Mouse (Mus musculus) embryonic facial prominence, embryonic 10.5 days (tissue): ENCODE data around the gene Acad11. TPM values are rescaled to one million over a fixed set of nuclear protein-coding genes. Genes with fewer than 3 reads are reported as not detected.
A peak's percentile ranks its signal among the peaks of the same experiment; 100 is the strongest.

Experiments used
- DNase-seq: peaks from one replicate; pipeline ENCODE4 v3.0.0-alpha.2; 2017; ENCODE audit warnings: low spot score
- H3K27ac ChIP-seq: fragments of 300-500 bp; sonication (generic); replicated peaks from 2 replicates; pipeline ENCODE4 v1.5.1; 2016; ENCODE audit warnings: mild to moderate bottlenecking
- H3K27me3 ChIP-seq: fragments of 300-500 bp; sonication (generic); replicated peaks from 2 replicates; pipeline ENCODE4 v1.6.1; 2016; ENCODE audit warnings: low read depth, mild to moderate bottlenecking; ENCODE audit not compliant: poor library complexity, severe bottlenecking
- H3K36me3 ChIP-seq: fragments of 300-500 bp; sonication (generic); replicated peaks from 2 replicates; pipeline ENCODE4 v1.6.1; 2016; ENCODE audit warnings: mild to moderate bottlenecking, moderate library complexity
- H3K4me1 ChIP-seq: fragments of 300-500 bp; sonication (generic); 2 replicates; pipeline ENCODE4 v1.6.1; 2016
- H3K4me3 ChIP-seq: fragments of 300-500 bp; sonication (generic); 2 replicates; pipeline ENCODE4 v1.5.1; 2016; ENCODE audit warnings: mild to moderate bottlenecking, moderate library complexity
- H3K9me3 ChIP-seq: fragments of 300-500 bp; sonication (generic); 2 replicates; pipeline ENCODE4 v1.6.1; 2016; ENCODE audit warnings: mild to moderate bottlenecking
- WGBS: fragments of 180-500 bp; shearing (Covaris S2); methylation state at CpG from one replicate; pipeline ENCODE4 v1.1.7; 2016; 5-methylcytosine and 5-hydroxymethylcytosine counted together
- polyA plus RNA-seq: library from polyadenylated mRNA; unstranded; fragments of >200 nt; fragmentation: Nextera tagmentation; extraction: Ambion mirVana; gene quantifications from 2 replicates; pipeline ENCODE4 v1.2.1, GENCODE M21; 2016

The Acad11 gene
- polyA plus RNA-seq, 1 experiment from 2014 or later = 9.7 TPM

GRCm38 (mm10) chr9:104123622-104124021 is 60.4 kb downstream of the Acad11 start:
- Histone ChIP-seq H3K4me3 (no peak overlapping the region), H3K36me3 (no peaks in the 10 kb centered on the region), H3K27me3 (no peaks in the 10 kb centered on the region), H3K9me3 (no peaks in the 10 kb centered on the region), H3K27ac (0 out of 2 replicates have a peak overlapping the region, but pooled peaks have one; percentile 20), H3K4me1 (peaks cover 23% of the 10 kb centered on the region)
- no peak for DNase-seq
- WGBS = 70% methylated on average over 5 of the region's 5 CpGs

DNA sequence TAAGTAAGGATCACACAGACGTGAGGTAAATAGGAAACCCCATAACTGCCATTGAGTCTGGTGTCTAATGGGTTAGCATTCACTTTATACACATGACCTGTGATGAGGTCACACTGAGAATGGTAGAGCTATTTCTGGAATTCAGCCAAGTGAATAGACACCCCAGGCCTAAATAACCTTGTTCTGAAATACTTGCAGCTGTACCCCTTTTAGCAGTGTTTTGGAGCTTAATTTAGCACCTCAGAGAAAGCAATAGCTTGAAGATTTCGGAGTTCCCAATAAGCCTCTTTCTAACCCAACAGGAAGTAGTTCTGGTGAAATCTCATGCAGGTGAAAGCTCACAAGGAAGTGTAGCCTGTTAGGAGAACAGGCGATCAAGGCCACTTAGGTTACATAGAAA is 63.7 kb downstream of the Acad11 start, which contains the start of gene Ackr4:
Gene Ackr4, minus strand, starts transcription at position 101 of the 400 bp plus-strand sequence.
- 76% methylated on average over 3 of the region's 3 CpGs for WGBS
- peaks cover 28% of the 10 kb centered on the region for H3K4me1 ChIP-seq
- H3K27me3 ChIP-seq = no peaks in the 10 kb centered on the region
- no peaks in the 10 kb centered on the region for H3K9me3 ChIP-seq
- no peak within 1 kb of the TSS for H3K27ac ChIP-seq
- no peaks in the 10 kb centered on the region for H3K36me3 ChIP-seq
- no peak within 1 kb of the TSS for H3K4me3 ChIP-seq
- no peak for DNase-seq

GRCm38 (mm10) chr9:104128110-104128509 is 64.9 kb downstream of the Acad11 start:
- WGBS = 72% methylated on average over 2 of the region's 2 CpGs
- H3K27ac ChIP-seq = no peak overlapping the region
- DNase-seq = no peak
- no peaks in the 10 kb centered on the region for H3K9me3 ChIP-seq
- no peaks in the 10 kb centered on the region for H3K27me3 ChIP-seq
- no peaks in the 10 kb centered on the region for H3K36me3 ChIP-seq
- peaks cover 26% of the 10 kb centered on the region for H3K4me1 ChIP-seq
- H3K4me3 ChIP-seq = no peak overlapping the region

- DNase-seq = no peak
- H3K27me3 ChIP-seq = no peaks in the 10 kb centered on the region
- 87% methylated on average over 9 of the region's 9 CpGs for WGBS
- no peaks in the 10 kb centered on the region for H3K36me3 ChIP-seq
- 0 out of 2 replicates have a peak, but pooled peaks cover 16% of the 10 kb centered on the region for H3K4me1 ChIP-seq
- H3K9me3 ChIP-seq = no peaks in the 10 kb centered on the region
- H3K4me3 ChIP-seq = no peak overlapping the region
- H3K27ac ChIP-seq = no peak overlapping the region
These were observed 67.1 kb downstream of the Acad11 start for GRCm38 (mm10) chr9:104130141-104130755.

DNA sequence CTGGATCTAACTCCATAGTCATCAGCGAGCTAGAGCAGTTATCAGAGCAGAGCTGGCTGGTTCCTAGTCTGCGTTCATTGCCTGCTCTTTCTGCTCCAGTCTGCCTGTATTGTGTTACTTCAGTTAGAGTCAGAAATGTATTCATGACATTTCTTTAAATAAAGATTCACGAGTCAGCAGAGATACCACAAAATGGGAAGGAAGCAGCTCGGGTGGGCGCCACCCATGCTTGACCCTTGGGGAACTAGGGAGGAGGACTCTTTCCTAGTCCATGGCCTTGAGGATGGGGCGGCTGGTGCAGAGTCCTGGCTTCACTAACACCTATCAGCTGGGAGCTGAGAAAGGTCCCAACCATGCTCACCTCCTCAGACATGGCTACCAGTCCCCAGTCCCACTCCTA is 77.2 kb downstream of the Acad11 start:
- no peak overlapping the region for H3K4me3 ChIP-seq
- H3K27ac ChIP-seq = no peak overlapping the region
- no peak for DNase-seq
- 88% methylated on average over 6 of the region's 6 CpGs for WGBS
- no peaks in the 10 kb centered on the region for H3K36me3 ChIP-seq
- H3K9me3 ChIP-seq = no peaks in the 10 kb centered on the region
- no peaks in the 10 kb centered on the region for H3K27me3 ChIP-seq
- H3K4me1 ChIP-seq = no peaks in the 10 kb centered on the region

DNA sequence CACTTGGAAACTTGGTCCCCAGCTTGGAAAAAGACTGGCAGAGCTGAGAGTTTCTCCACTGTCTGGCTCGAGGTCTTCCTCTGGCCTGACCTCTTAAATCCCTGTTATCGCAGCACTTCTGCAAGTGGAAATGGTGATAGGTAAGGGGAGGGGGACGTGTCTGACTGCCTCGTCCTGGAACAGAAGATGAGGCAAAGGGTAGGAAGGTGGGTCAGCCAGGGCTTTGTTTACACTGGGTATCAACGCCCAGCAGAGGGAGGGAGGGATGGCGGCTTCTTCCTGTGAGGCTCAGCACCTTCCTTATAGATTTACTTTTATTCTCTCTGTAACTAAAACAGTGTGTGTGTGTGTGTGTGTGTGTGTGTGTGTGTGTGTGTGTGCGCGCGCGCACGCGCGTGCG is 79.6 kb downstream of the Acad11 start:
- Histone ChIP-seq H3K27ac (no peak overlapping the region), H3K9me3 (no peaks in the 10 kb centered on the region), H3K4me3 (no peak overlapping the region), H3K27me3 (no peaks in the 10 kb centered on the region), H3K4me1 (no peaks in the 10 kb centered on the region), H3K36me3 (no peaks in the 10 kb centered on the region)
- WGBS = 84% methylated on average over 14 of the region's 14 CpGs
- no peak for DNase-seq

DNA sequence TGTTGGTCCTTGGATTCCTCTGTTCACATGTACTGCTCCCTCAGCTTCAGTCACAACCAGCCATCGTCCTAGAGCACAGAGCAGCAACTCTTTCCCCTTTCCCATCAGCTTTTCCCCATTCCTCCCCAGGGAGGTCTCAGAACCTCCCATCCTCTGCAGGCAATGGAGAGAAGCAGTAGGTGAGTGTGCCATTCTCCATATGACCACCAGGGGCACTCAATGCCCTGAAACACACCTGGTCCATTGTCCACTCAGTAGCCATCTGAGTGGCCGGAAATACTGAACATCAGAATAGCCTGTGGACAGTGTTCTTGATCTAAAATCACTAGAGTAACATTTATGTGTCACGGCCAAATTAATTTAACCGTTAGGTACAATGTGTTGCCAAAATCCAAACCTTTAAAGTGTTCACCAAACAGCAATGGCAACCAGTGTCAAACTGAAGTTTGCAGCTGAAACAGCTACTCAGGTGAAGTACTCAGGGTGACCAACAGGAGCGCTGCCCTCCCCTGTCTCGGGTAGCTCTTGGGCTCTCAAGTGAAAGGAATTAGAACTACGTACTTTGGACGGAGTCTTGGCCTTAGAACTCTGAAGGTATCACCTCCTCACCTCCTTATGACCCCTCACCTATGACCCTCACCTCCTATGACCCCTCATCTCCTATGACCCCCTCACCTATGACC is 81.3 kb downstream of the Acad11 start:
- no peak overlapping the region for H3K27ac ChIP-seq
- WGBS = 83% methylated on average over 8 of the region's 8 CpGs
- no peak overlapping the region for H3K4me3 ChIP-seq
- H3K36me3 ChIP-seq = peaks cover 8% of the 10 kb centered on the region; the same call in 1 of the 2 replicates
- H3K9me3 ChIP-seq = no peaks in the 10 kb centered on the region
- no peak for DNase-seq
- H3K27me3 ChIP-seq = no peaks in the 10 kb centered on the region
- no peaks in the 10 kb centered on the region for H3K4me1 ChIP-seq

GRCm38 (mm10) chr9:104146683-104147082 is 83.5 kb downstream of the Acad11 start:
- H3K4me1 ChIP-seq = no peaks in the 10 kb centered on the region
- H3K27me3 ChIP-seq = no peaks in the 10 kb centered on the region
- no peaks in the 10 kb centered on the region for H3K9me3 ChIP-seq
- peaks cover 30% of the 10 kb centered on the region for H3K36me3 ChIP-seq
- WGBS = 81% methylated on average over 7 of the region's 7 CpGs
- DNase-seq = no peak
- H3K27ac ChIP-seq = no peak overlapping the region
- no peak overlapping the region for H3K4me3 ChIP-seq

GRCm38 (mm10) chr9:104148969-104149368 is 85.8 kb downstream of the Acad11 start:
- Histone ChIP-seq H3K4me1 (no peaks in the 10 kb centered on the region), H3K4me3 (no peak overlapping the region), H3K9me3 (no peaks in the 10 kb centered on the region), H3K36me3 (peaks cover 53% of the 10 kb centered on the region), H3K27ac (no peak overlapping the region), H3K27me3 (no peaks in the 10 kb centered on the region)
- no peak for DNase-seq
- 93% methylated on average over 7 of the region's 7 CpGs for WGBS

DNA sequence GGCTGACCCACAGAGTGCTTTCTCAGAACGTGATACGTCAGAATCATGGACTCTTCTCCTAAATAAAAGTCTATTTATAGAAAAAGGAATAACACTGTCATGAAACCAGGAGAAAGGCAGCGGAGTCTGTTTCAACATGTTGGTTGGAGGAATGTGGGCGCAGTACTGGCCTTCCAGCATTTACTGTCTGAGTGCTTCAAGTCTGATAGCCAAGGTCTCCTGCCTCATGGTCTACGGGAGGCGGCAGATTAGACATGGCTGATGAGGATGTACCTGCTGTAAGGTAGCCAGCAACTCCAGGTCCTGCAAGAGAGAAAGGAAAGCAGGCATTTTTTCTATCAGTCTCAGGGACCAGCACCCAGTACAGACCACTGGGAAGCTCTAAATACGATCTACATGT is 88.9 kb downstream of the Acad11 start:
- WGBS = 92% methylated on average over 7 of the region's 7 CpGs
- no peaks in the 10 kb centered on the region for H3K27me3 ChIP-seq

GRCm38 (mm10) chr9:104155100-104155715 is 92.0 kb downstream of the Acad11 start:
- Histone ChIP-seq H3K4me3 (no peak overlapping the region), H3K27me3 (no peaks in the 10 kb centered on the region), H3K9me3 (no peaks in the 10 kb centered on the region), H3K36me3 (peaks cover 100% of the 10 kb centered on the region), H3K4me1 (no peaks in the 10 kb centered on the region), H3K27ac (no peak overlapping the region)
- WGBS = 94% methylated on average over 14 of the region's 14 CpGs
- DNase-seq = no peak

More for the DNA sequence above, 88.9 kb downstream of the Acad11 start:
- no peak overlapping the region for H3K27ac ChIP-seq
- no peaks in the 10 kb centered on the region for H3K4me1 ChIP-seq
- no peak overlapping the region for H3K4me3 ChIP-seq
- H3K9me3 ChIP-seq = no peaks in the 10 kb centered on the region
- DNase-seq = no peak
- H3K36me3 ChIP-seq = peaks cover 84% of the 10 kb centered on the region

DNA sequence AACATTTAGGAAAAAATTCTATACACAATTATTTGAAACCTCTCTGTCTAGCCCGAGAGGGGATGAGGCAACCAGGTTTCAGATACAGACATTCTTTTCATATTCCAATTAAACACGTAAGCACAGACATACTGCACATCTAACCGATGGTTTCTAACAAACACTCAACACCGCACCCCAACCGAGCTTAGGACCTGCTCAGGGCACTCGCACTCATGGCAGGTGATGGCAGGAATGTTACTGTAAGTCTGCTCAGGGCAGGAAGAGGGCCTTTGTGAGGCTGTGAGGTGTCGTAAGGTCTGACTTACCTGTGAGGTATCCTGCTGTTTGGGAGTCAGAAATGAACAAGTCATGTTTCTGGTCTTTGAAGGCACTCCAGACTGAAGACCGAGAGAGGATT is 93.3 kb downstream of the Acad11 start:
- WGBS = 97% methylated on average over 8 of the region's 8 CpGs
- H3K9me3 ChIP-seq = no peaks in the 10 kb centered on the region
- H3K36me3 ChIP-seq = peaks cover 100% of the 10 kb centered on the region
- H3K27me3 ChIP-seq = no peaks in the 10 kb centered on the region
- no peaks in the 10 kb centered on the region for H3K4me1 ChIP-seq
- no peak overlapping the region for H3K4me3 ChIP-seq
- no peak for DNase-seq
- H3K27ac ChIP-seq = no peak overlapping the region

- no peak overlapping the region for H3K27ac ChIP-seq
- WGBS = 96% methylated on average over 7 of the region's 7 CpGs
- no peaks in the 10 kb centered on the region for H3K27me3 ChIP-seq
- peaks cover 100% of the 10 kb centered on the region for H3K36me3 ChIP-seq
- no peak for DNase-seq
- no peaks in the 10 kb centered on the region for H3K9me3 ChIP-seq
- H3K4me1 ChIP-seq = no peaks in the 10 kb centered on the region
- no peak overlapping the region for H3K4me3 ChIP-seq
These were observed 94.1 kb downstream of the Acad11 start for GRCm38 (mm10) chr9:104157291-104157690.
